Mouse (Mus musculus) testis, adult 2 months (tissue): ENCODE measurements around the gene Bahcc1.

Source experiments
- CTCF ChIP-seq: fragments of 200-500 bp; IDR thresholded peaks from 2 replicates; pipeline ENCODE4 v1.5.1; 2012; ENCODE audit warnings: low read depth, mild to moderate bottlenecking, inconsistent platforms, low read length, moderate library complexity; ENCODE audit not compliant: control insufficient read depth, insufficient read depth, insufficient replicate concordance
- POLR2A ChIP-seq: fragments of 200-500 bp; IDR thresholded peaks from 2 replicates; pipeline ENCODE4 v1.6.1; 2012; ENCODE audit warnings: low read depth, mild to moderate bottlenecking, inconsistent platforms, low read length, moderate library complexity; ENCODE audit not compliant: control insufficient read depth

DNA sequence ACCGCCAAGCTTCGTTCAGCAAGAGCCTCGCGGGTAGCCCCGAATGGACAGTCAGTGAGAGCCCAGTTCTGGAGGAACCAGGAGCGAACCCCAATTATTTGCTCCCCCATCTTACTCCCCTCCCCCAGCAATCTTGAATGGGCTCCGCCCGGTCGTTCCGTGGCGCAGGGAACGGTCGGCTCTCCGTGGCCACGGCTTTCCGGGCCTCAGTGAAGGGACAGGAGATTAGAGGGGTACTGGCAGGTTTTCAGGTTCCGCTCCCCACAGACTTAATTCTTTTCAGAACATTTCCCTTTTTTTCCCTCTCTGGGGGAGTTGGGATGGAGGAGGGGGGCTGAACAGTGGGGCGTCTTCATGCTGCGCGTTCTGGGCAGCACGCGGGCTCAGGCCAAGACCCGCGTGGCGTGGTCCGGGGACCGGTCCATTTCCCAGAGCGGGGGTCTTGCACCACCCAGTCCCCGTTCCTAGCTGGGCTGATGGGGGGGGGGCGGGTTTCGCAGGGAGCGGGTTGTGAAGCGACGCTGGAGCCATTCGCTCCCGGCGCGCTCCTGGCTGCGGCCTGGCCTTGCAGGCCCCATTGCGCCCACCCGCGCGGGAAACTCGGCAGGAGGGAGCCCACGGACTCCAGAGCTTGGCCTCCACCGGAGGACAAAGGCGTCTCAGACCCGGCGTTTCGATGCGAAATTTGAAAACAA, 841 bp downstream of the Bahcc1 start:
- TF ChIP-seq CTCF (no peak), POLR2A (no peak)
